Mouse (Mus musculus) ES-E14 (cell line): Measurements from ENCODE around the gene Dppa3. TPM values are rescaled to one million over a fixed set of nuclear protein-coding genes. Genes with fewer than 3 reads are reported as not detected.

Experiments
- DNase-seq: peaks from one replicate; pipeline ENCODE4 v3.0.0-alpha.2; 2013; ENCODE audit warnings: low read depth, low spot score
- H3K27ac ChIP-seq: 2 replicates; pipeline ENCODE4 v1.5.1; 2012; ENCODE audit warnings: low read depth, mild to moderate bottlenecking, low read length, moderate library complexity, mixed read lengths; ENCODE audit not compliant: poor library complexity, insufficient read depth, severe bottlenecking
- H3K36me3 ChIP-seq: 2 replicates; pipeline ENCODE4 v1.6.1; 2012; ENCODE audit warnings: mild to moderate bottlenecking, low read length, moderate library complexity, mixed read lengths; ENCODE audit not compliant: control insufficient read depth, poor library complexity, insufficient read depth, severe bottlenecking
- H3K4me1 ChIP-seq, 2 experiments: fragments of 150-350 bp in 1 of 2; sonication (generic) in 1 of 2; 2 replicates each; pipeline ENCODE4 v1.6.1; 2012; ENCODE audit warnings: low read length in 2 of 2, mild to moderate bottlenecking in 1 of 2, mixed read lengths in 1 of 2; ENCODE audit not compliant: control insufficient read depth in 2 of 2, insufficient read depth in 2 of 2, poor library complexity in 1 of 2
- H3K4me3 ChIP-seq, 2 experiments: fragments of 150-350 bp in 1 of 2; sonication (generic) in 1 of 2; 2 replicates each; pipeline ENCODE4 v1.5.1; 2012; ENCODE audit warnings: low read length in 2 of 2, low read depth in 1 of 2, mild to moderate bottlenecking in 1 of 2, mixed read lengths in 1 of 2; ENCODE audit not compliant: insufficient read depth in 1 of 2, poor library complexity in 1 of 2, severe bottlenecking in 1 of 2
- H3K9ac ChIP-seq: 2 replicates; pipeline ENCODE4 v1.6.1; 2012; ENCODE audit warnings: low read depth, mild to moderate bottlenecking, low read length, mixed read lengths; ENCODE audit not compliant: poor library complexity, insufficient read depth, severe bottlenecking
- H3K9me3 ChIP-seq: fragments of 150-350 bp; sonication (generic); 2 replicates; pipeline ENCODE4 v1.6.1; 2012; ENCODE audit warnings: low read depth, mild to moderate bottlenecking, low read length; ENCODE audit not compliant: control insufficient read depth, insufficient read depth
- CHD2 ChIP-seq: IDR thresholded peaks from 2 replicates; pipeline ENCODE4 v1.6.1; 2014; ENCODE audit warnings: mild to moderate bottlenecking, low read depth, low read length, inconsistent platforms
- HCFC1 ChIP-seq: IDR thresholded peaks from 2 replicates; pipeline ENCODE4 v1.6.1; 2012; ENCODE audit warnings: low read length, inconsistent platforms, borderline replicate concordance; ENCODE audit not compliant: insufficient read depth
- MAFK ChIP-seq: IDR thresholded peaks from 2 replicates; pipeline ENCODE4 v1.6.1; 2014; ENCODE audit warnings: mild to moderate bottlenecking, low read depth, low read length, inconsistent platforms; ENCODE audit not compliant: insufficient read depth
- ZC3H11A ChIP-seq: IDR thresholded peaks from 2 replicates; pipeline ENCODE4 v1.6.1; 2012; ENCODE audit warnings: low read depth, mild to moderate bottlenecking, inconsistent platforms, low read length, borderline replicate concordance
- ZNF384 ChIP-seq: IDR thresholded peaks from 2 replicates; pipeline ENCODE4 v1.6.1; 2012; ENCODE audit warnings: low read depth, low read length, inconsistent platforms
- in situ Hi-C, 2 experiments: fragments of 600-800 bp; cut with MboI; formaldehyde crosslinking; loops; one replicate each; pipeline ENCODE4 v1.15.1; 2025; ENCODE audit warnings: low sequenced_read_pairs in 2 of 2, inconsistent platforms in 1 of 2; ENCODE audit not compliant: unreplicated experiment in 2 of 2
- total RNA-seq: library from RNA; depleted of rRNA; stranded (reverse); fragments of 300-350 nt; gene quantifications from 2 replicates; pipeline ENCODE4 v1.2.3, GENCODE M21; 2012

Dppa3 gene
- total RNA-seq, 1 experiment = 19.2 TPM

DNA sequence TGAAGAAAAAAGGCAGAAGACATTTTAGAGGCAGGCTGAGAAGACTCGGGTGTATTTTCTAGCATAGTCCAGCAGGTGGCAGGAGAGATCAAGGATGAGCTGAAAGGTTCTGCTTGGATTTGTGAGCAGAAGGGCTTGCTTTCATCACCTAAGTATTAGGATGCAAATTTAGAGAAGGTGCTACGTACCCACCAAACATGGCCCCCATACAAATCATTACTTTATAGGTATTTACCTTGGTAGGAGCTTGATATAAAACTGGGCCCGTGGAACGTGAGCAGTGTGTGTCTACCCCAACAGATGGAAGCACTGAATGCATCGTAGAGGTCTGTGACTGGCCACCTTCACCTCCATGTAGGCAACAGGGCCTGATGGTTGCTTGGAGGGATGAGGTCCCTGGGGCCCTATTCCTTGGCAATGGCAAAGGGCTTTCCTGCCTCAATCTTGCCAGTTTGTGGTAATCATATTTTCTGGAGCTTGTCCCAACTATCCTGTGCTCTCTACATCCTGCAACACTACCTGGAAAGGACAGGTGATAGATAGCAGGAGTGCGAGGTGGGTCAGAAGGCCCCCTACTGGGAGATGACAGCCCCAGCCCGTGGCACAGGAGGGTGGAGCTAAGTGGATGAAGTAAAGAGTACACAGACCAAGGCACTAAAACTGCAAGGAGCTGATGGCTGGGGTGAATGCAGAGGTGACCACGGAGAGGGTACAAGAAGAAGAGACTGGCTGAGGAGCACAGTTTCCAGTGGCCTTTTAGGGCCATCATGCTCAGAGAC, 34.6 kb downstream of the Dppa3 start:
- Histone ChIP-seq H3K4me3 (no peak overlapping the region), H3K9me3 (no peaks in the 10 kb centered on the region), H3K36me3 (no peaks in the 10 kb centered on the region), H3K4me1 (peaks cover 10 to 28% of the 10 kb centered on the region in 2 experiments), H3K9ac (peak overlapping the region; percentile 1; the same call in 1 of the 2 replicates), H3K27ac (peak overlapping the region; percentile 16; the same call in 1 of the 2 replicates)
- TF ChIP-seq MAFK (no peak), ZC3H11A (peak; percentile 64; the same call in 1 of the 2 replicates)
- DNase-seq = peak; percentile 84
- in situ Hi-C loops = loop anchor here in 1 of 2 experiments (5.0 to 10.0 kb wide), 2 partner anchors 47 to 124 kb away; partner anchors contain the start of gene Nanog

DNA sequence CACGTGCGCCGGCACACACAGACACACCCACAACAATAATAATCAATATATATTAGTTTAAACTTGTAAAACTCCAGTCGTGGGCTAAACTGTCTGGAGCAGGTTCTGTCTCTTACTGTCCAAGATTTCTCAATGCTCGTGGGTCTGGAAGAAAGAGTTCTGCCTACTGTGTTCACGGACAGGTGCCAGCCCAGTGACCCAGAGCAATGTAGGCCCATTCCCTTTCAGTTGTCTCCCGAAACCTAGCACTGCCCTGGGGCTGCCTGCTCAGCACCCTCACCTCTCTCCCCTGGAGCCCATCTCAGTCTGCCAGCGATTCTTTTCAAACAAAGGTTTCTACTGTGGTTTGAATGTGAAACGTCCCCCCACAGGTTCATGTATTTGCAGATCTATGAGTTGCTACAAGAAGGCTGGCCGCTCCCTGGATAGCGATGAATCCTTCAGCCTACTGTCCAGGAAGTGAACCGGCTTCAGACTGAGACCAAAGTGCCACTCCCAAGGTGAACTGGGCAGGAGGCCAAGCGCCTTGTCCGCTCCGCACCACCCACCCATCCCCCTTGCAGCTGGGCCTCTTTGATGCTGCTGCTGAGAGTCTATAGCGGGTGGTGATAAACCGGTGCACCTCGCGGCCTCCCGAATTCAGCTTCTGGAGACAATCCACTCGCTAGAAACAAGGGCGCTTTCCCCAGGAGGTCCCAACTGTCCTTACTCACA, 36.5 kb downstream of the Dppa3 start:
- Histone ChIP-seq H3K4me1 (peaks cover 10 to 36% of the 10 kb centered on the region in 2 experiments), H3K27ac (peak overlapping the region; percentile 95), H3K36me3 (no peaks in the 10 kb centered on the region), H3K9ac (peak overlapping the region; percentile 65), H3K9me3 (no peaks in the 10 kb centered on the region), H3K4me3 (peak overlapping the region; percentile 13 to 37)
- no peak for TF ChIP-seq MAFK
- no peak for TF ChIP-seq ZC3H11A
- TF ChIP-seq CHD2 = no peak
- no peak for TF ChIP-seq ZNF384
- no peak for TF ChIP-seq HCFC1
- in situ Hi-C loops = loop anchor here in 1 of 2 experiments (5.0 to 10.0 kb wide), 2 partner anchors 45 to 122 kb away; partner anchors contain the start of gene Nanog
- DNase-seq = peak; percentile 77

DNA sequence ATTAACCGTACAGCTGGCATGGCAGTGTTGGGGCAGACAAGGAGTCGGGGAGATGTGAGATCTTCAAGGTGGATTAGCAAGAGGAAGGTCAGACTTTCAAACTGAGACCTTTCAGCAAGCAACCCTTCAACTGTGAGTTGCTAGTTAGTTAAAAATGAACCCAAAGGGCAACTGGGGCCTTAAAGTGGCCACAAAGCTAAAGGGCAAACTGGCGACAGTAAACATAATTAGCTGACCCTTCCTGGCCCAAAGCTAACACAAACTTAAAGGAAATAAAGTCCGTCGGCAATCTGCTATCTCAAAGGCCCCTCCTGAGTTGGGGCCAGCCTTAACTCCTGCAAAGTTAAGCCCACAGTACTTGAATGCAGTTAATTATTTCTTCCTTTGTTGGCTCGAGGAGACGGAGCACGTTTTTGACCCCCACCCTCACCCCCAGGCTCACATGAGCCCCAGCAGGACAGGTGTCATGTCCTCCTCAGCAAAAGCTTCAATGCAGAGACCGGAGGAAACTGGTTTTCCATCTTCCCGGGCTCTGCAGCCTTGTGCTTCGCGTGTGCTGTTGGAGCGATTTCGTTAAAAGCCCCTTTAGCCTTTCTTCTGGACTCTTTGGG, 37.5 kb downstream of the Dppa3 start:
- Histone ChIP-seq H3K9me3 (no peaks in the 10 kb centered on the region), H3K36me3 (no peaks in the 10 kb centered on the region), H3K4me1 (peaks cover 10 to 39% of the 10 kb centered on the region in 2 experiments), H3K4me3 (no peak overlapping the region), H3K27ac (peak overlapping the region; percentile 95), H3K9ac (peak overlapping the region; percentile 65)
- no peak for TF ChIP-seq ZC3H11A
- TF ChIP-seq ZNF384 = no peak
- TF ChIP-seq HCFC1 = no peak
- TF ChIP-seq CHD2 = no peak
- no peak for TF ChIP-seq MAFK
- DNase-seq = no peak
- in situ Hi-C loops = loop anchor here in 1 of 2 experiments (5.0 to 10.0 kb wide), 2 partner anchors 44 to 121 kb away; partner anchors contain the start of gene Nanog

DNA sequence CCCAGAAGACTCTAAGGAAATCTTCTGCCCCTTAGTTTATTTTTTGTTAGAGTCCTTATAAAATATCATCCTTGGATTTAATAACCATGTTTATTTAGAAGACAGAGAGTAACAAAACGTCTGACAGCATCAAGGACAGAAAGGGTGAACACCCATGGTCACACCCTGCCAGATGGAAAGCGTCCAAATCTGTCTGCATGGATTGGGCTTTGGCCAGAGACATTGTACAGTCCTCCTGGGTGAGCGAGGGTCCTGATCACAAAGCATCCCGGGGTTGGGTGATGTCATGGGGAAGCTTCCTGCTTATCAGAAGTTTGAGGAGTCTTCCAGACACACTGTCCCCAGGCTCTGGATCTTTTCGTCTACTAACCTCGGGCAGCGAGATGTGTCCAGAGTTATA, 39.7 kb downstream of the Dppa3 start:
- in situ Hi-C loops = loop anchor here in 1 of 2 experiments (10.0 kb wide), 1 partner anchor 119 kb away; no protein-coding TSS in a partner anchor
- H3K27ac ChIP-seq = no peak overlapping the region; the same call in 1 of the 2 replicates
- H3K9ac ChIP-seq = peak overlapping the region; percentile 26; the same call in 1 of the 2 replicates
- peaks cover 12 to 37% of the 10 kb centered on the region in 2 experiments for H3K4me1 ChIP-seq
- no peaks in the 10 kb centered on the region for H3K36me3 ChIP-seq
- H3K9me3 ChIP-seq = no peaks in the 10 kb centered on the region
- H3K4me3 ChIP-seq = no peak overlapping the region
- TF ChIP-seq ZC3H11A = no peak
- TF ChIP-seq HCFC1 = no peak
- no peak for TF ChIP-seq CHD2
- no peak for TF ChIP-seq ZNF384
- TF ChIP-seq MAFK = no peak
- no peak for DNase-seq
